Mouse (Mus musculus): ENCODE data around the gene Phlda3.

Phlda3 gene

GRCm38 (mm10) chr1:135794216-135795134, 28.6 kb downstream of the Phlda3 start:
- no peak for DNase-seq

GRCm38 (mm10) chr1:135798492-135798891, 32.6 kb downstream of the Phlda3 start:
- no peak for DNase-seq

GRCm38 (mm10) chr1:135799109-135799627, 33.2 kb downstream of the Phlda3 start:
- no peak for DNase-seq

GRCm38 (mm10) chr1:135800192-135800950, 34.5 kb downstream of the Phlda3 start:
- no peak for DNase-seq

- no peak for DNase-seq
Observed at GRCm38 (mm10) chr1:135807546-135807945, 41.6 kb downstream of the Phlda3 start.

- DNase-seq = peak; percentile 70
Observed at GRCm38 (mm10) chr1:135810180-135810579, 44.3 kb downstream of the Phlda3 start.

GRCm38 (mm10) chr1:135811016-135811646, 45.2 kb downstream of the Phlda3 start:
- DNase-seq = peak; percentile 87 to 94

GRCm38 (mm10) chr1:135812205-135812604, 46.3 kb downstream of the Phlda3 start:
- no peak for DNase-seq

GRCm38 (mm10) chr1:135812618-135813017, 46.7 kb downstream of the Phlda3 start:
- DNase-seq = no peak

GRCm38 (mm10) chr1:135813071-135813470, 47.2 kb downstream of the Phlda3 start:
- DNase-seq = peak; percentile 37 to 45

- DNase-seq = peak; percentile 86 to 90
Observed at GRCm38 (mm10) chr1:135813687-135814395, 47.9 kb downstream of the Phlda3 start.

GRCm38 (mm10) chr1:135814531-135814930, 48.6 kb downstream of the Phlda3 start:
- peak; percentile 39 to 48 for DNase-seq

- no peak for DNase-seq
Observed at GRCm38 (mm10) chr1:135817595-135817994, 51.7 kb downstream of the Phlda3 start.

GRCm38 (mm10) chr1:135818481-135819086, 52.7 kb downstream of the Phlda3 start, which contains the start of gene Lad1:
Gene Lad1, plus strand, starts transcription at chr1:135818598.
- peak; percentile 69 to 73 for DNase-seq

All from kidney, adult 8-10 months (tissue).